Mouse (Mus musculus): ENCODE measurements around the gene Spsb4.

GRCm38 (mm10) chr9:96923577-96924316, 94.9 kb downstream of the Spsb4 start:
- TF ChIP-seq CTCF (IDR thresholded peaks at IDR 0.05; ENCODE audit: low read depth, low read length) (no peak), TAL1 (conservative IDR thresholded peaks at IDR 0.05; ENCODE audit: low read depth, low read length) (no peak), POLR2AphosphoS5 (IDR thresholded peaks at IDR 0.05; ENCODE audit: insufficient replicate concordance, low read depth, low read length) (no peak)

Measured in G1E (cell line).